Mouse (Mus musculus): ENCODE data around the gene Gm17654.
"Not testable (repeated sequence)": the region's sequence is repeated elsewhere in the genome, so short reads cannot be mapped to it uniquely, and the experiment has no call there.

Gene Gm17654

DNA sequence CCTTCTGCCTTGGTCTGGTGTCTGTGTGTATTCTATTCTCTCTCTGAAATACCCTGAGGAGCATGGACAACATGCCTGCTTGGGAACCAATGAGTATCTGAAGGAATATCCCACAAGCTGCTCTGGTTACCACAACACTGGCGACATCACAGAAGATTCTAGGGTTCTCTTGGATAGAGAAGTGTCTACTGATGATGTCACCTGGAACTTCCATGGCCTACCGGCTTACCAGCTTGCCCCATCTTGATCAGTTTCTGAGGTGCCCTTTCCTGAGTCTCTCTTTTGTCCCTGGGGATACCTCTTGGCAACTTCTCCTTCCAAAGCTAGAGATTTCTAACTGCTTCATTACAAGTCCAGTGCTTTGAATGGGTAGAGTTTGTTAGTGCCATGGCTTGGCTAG lies at the start of gene Gm17654:
Gene Gm17654 (minus strand): TSS at position 101 of the 400 bp plus-strand sequence.
- not testable (repeated sequence) for DNase-seq

DNA sequence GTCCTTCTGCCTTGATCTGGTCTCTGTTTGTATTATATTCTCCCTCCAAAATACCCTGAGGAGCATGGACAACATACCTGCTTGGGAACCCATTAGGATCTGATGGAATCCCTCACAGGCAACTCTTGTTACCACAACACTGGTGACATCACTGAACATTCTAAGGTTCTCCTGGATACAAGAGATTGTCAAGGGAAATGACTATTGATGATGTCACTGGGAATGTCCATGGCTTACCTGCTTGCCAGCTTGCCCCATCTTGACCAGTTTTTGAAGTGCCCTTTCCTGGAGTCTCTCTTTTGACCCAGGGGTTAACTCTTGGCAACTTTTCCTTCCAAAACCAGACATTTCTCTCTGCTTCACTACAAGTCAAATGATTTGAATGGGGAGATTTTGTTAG lies 29.0 kb upstream of the Gm17654 start, which contains the start of gene Gm10375:
Gene Gm10375 (minus strand): TSS at position 101 of the 400 bp plus-strand sequence.
- not testable (repeated sequence) for DNase-seq

DNA sequence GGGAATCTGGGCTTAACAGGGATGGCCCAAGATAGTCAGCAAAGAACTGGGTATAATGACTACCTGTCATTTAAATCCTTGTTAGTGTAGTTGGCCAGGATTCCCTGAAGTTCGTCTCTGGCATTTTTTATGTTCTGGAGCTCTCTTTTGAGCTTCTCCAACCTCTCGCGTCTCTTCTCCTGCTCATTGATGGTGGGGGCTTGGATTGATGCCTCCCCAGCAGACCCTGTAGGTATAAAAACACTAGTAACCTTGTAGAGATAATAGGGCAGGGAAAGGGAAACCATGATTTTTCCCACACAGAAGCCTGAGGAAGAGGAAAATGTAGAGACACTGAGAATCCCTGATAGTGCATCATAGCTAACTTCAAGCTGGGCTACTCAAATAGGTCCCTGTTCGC lies 977 bp downstream of the Gm17654 start:
- DNase-seq: not testable (repeated sequence)

DNA sequence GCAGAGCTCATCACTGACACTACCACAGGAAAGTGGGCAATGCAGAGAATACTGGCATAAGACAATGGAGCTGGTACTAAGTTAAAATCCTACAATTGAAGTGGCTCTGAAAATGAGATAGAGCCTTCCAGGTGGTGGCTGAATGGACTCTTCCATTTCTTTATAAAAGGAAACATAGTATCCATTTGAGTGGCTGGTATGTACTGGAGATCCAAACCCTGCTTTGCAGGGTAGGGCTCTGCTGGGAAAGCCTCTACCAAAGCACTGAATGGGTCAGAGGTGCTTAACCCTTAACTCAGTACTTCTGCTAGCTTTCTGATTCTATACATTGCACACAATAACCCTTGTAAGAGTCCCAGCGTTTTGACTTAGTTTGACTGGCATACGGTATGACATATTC lies 26.7 kb downstream of the Gm17654 start:
- DNase-seq: not testable (repeated sequence)

DNA sequence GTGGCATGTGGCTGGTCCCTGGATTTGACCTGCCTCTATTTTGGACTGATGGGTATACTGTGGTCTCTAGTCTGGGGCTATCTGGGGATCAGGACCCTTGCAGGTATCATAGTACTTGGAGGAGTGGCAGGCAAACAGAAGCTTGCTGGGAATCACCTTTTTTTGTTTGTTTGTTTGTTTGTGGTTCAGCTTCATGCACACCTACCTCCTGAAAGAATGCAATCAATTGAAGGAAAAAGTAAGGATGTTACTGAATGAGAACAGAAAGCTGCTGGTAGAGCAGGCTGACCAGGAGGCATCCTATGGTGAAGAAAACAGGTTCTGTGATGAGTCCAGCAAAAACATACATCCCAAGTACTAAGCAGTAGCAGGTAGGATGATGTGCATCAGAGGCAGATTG lies 32.7 kb downstream of the Gm17654 start:
- not testable (repeated sequence) for DNase-seq

DNA sequence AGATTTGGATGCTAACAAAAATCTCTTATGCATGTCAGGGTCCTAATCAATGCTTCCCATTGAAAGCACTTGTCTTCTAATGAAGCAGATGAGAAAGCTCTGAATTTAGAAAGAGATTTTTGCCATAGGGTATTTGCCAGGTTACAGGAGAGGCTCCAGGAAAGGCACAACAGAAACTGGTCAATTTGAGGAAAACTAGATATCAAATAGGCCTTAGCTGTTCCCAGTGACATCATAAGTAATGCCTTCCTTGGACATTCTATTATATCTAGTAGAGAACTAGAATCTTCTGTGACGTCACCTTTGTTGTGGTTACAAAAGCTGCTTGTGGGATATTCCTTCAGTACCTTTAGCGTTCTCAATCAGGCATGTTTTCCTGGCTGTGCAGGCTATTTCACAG lies 35.7 kb downstream of the Gm17654 start, which contains the start of gene Gm5799:
Gene Gm5799 (plus strand): TSS at position 301 of the 400 bp plus-strand sequence.
- not testable (repeated sequence) for DNase-seq

DNA sequence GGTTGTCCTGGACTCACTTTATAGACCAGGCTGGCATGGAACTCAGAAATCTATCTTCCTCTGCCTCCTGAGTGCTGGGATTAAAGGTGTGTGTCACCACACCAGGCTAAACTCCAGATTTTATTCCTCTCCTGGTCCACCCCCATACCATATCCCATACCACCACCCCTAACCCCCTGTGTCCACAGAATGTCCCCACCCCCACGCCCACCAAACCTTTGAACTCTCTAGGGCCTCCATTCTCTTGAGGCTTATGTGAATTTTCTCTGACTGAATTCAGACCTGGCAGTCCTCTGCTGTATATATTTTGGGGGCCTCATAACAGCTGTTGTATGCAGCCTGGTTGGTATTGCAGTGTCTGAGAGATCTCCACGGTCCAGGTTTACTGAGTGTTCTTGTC lies 40.8 kb downstream of the Gm17654 start:
- not testable (repeated sequence) for DNase-seq

DNA sequence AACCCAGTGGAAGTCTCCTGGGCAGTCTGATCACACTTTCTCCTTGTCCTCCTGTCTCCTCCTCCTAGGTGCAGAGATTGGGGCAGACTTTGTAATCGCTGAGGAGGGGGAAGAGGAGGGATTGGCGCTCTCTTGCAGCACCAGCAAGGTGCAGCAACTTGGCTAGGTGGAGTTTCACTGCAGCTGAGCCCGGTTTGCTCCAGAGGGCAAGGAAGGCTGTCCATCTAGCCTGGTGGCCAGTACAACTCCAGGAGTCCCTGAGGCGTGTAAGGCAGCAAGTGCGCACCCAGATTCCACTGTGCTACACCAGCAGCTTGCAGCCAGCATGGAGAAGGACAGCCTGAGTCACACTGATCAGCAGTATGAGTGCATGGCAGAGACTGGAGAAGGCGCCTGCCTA lies 46.6 kb downstream of the Gm17654 start:
- peak; percentile 46 for DNase-seq

DNA sequence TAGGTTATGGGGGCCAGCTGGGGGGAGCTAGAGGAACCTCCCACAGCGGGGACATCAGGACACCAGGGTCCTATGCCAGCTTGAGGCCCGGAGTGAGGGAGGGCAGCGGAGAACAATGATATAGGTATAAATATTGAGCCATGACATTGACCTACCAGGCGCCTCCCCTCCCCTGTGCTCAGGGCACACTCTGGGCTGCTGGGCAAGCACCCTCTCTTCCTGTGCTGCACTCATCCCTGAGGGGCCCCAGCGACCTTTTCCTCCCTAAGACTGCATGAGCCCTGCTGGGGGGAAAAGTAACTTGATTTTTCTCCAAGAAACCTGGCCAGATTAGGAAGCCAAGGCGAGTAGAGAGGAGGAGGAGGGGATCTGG lies 46.9 kb downstream of the Gm17654 start:
- not testable (repeated sequence) for DNase-seq

DNA sequence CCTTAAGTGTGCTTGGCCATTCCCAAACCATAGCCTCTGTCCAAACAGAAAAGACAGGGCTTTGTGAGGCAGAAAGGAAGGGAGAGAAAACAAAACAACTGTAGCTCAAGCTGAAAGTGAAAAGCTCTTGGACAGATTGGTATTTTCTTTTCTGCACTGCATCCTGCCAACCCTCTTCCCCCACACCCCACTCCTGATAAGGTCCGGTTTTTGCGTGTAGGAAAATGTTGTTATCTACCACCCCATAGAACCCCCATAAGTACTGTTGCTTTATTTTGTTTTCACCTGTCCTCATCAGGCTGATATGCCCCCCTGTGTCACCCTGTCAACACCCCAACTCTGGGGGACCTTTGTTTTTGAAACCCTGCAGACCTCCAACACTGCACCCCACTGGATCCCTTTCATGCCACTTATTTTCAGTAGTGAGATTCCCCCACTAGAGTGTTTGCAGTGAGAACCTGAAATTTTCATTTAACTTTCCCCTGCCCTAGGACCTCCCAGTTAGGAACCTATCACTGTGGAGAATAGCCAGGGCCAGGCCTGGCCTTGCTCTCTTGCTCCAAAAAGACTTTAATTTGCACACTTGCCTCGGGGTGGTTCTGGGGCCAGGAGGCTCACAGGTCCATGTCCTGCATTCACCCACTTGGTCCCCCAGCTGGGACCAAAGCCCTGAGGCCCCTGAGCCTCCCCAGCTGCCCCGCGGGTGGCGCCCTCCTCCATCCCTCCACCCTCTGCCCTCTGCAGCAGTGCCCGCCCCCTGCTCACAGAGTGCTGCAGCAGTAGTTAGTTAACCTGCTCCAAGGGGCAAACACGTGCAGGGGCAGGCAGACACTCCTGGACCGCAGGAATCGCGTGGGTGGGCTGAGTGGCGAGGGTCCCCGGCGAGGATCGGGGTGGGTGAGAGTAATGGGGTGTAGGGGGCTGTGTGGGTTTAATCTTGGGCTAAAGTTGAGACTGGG lies 47.6 kb downstream of the Gm17654 start:
- DNase-seq: not testable (repeated sequence)
